Mouse (Mus musculus): ENCODE measurements at regions not wholly inside any gene's neighbourhood (a gene's known extent, or its start where the extent isn't known, plus 50 kb on each side); places are given as distances from the start of the nearest gene placed in this dataset.

- no peak overlapping the region for H3K9ac ChIP-seq (ENCODE audit: low read length)
- no peak overlapping the region for H3K4me2 ChIP-seq (ENCODE audit: low read length)
- DNase-seq (ENCODE audit: low spot score) (no peak), ATAC-seq (no peak)
- H3K27me3 ChIP-seq (replicated peaks; ENCODE audit: control insufficient read depth, insufficient read depth, low read length) = no peaks in the 10 kb centered on the region
- H3K27ac ChIP-seq (ENCODE audit: low read depth, low read length) = no peak overlapping the region
- WGBS = 92% methylated on average over 1 of the region's 1 CpGs
- H3K4me1 ChIP-seq (ENCODE audit: control insufficient read depth, insufficient read depth, low read length) = no peaks in the 10 kb centered on the region
- H3K36me3 ChIP-seq (ENCODE audit: control insufficient read depth, insufficient read depth, low read length) = no peaks in the 10 kb centered on the region
- H3K9me3 ChIP-seq (replicated peaks; ENCODE audit: control insufficient read depth, low read length) = no peaks in the 10 kb centered on the region
- no peak overlapping the region for H3K4me3 ChIP-seq (ENCODE audit: low read depth, low read length)
Observed at GRCm38 (mm10) chr4:28453111-28453510, 359.8 kb upstream of the Epha7 start.

GRCm38 (mm10) chr4:28456312-28456711 lies 356.6 kb upstream of the Epha7 start:
- no peaks in the 10 kb centered on the region for H3K27me3 ChIP-seq (replicated peaks; ENCODE audit: control insufficient read depth, insufficient read depth, low read length)
- WGBS = 60% methylated on average over 2 of the region's 2 CpGs
- H3K9me3 ChIP-seq (replicated peaks; ENCODE audit: control insufficient read depth, low read length) = no peaks in the 10 kb centered on the region
- H3K9ac ChIP-seq (ENCODE audit: low read length) = no peak overlapping the region
- H3K27ac ChIP-seq (ENCODE audit: low read depth, low read length) = no peak overlapping the region
- no peak overlapping the region for H3K4me3 ChIP-seq (ENCODE audit: low read depth, low read length)
- no peak overlapping the region for H3K4me2 ChIP-seq (ENCODE audit: low read length)
- ATAC-seq = no peak
- DNase-seq (ENCODE audit: low spot score) = peak; percentile 41
- no peaks in the 10 kb centered on the region for H3K4me1 ChIP-seq (ENCODE audit: control insufficient read depth, insufficient read depth, low read length)
- no peaks in the 10 kb centered on the region for H3K36me3 ChIP-seq (ENCODE audit: control insufficient read depth, insufficient read depth, low read length)
